Mouse (Mus musculus): ENCODE measurements around the gene Nsl1.
"Not testable (repeated sequence)": the region's sequence is repeated elsewhere in the genome, so short reads cannot be mapped to it uniquely, and the experiment has no call there.

GRCm38 (mm10) chr1:191030922-191031425 is 31.8 kb upstream of the Nsl1 start:
- TF ChIP-seq HCFC1 (IDR thresholded peaks at IDR 0.05; ENCODE audit: borderline replicate concordance, insufficient read depth, low read length); ZNF384 (IDR thresholded peaks at IDR 0.05; ENCODE audit: low read depth, low read length): not testable (repeated sequence)

Measured in ES-E14 (cell line).